Mouse (Mus musculus) layer of hippocampus, adult 18-20 months (tissue): ENCODE measurements around the gene Gfm2. TPM values are rescaled to one million over a fixed set of nuclear protein-coding genes. Genes with fewer than 3 reads are reported as not detected.
"Not testable (repeated sequence)": the region's sequence is repeated elsewhere in the genome, so short reads cannot be mapped to it uniquely, and the experiment has no call there.

Source experiments
- DNase-seq, 2 experiments: peaks; one replicate each; pipeline ENCODE4 v3.0.0; 2022; ENCODE audit warnings: low spot score in 2 of 2
- long read RNA-seq: library from polyadenylated mRNA; stranded (forward); transcript quantifications from one replicate; pipeline ENCODE4 v2.0.0, GENCODE M21; 2021
- total RNA-seq, 2 experiments: library from RNA; stranded (reverse); gene quantifications; 2 replicates each; pipeline ENCODE4 v1.2.3; 2021

The Gfm2 gene
- 10 to 100 TPM; 24.4 to 24.6 TPM for total RNA-seq
- long read RNA-seq, transcript Gfm2-208 (21 exons, 3,157 nt): major isoform, 16 of 33 reads
- long read RNA-seq, partial matches to known transcripts: 4 of 33 reads
- long read RNA-seq, other reads (novel, unspliced or antisense): 11 of 33 reads

DNA sequence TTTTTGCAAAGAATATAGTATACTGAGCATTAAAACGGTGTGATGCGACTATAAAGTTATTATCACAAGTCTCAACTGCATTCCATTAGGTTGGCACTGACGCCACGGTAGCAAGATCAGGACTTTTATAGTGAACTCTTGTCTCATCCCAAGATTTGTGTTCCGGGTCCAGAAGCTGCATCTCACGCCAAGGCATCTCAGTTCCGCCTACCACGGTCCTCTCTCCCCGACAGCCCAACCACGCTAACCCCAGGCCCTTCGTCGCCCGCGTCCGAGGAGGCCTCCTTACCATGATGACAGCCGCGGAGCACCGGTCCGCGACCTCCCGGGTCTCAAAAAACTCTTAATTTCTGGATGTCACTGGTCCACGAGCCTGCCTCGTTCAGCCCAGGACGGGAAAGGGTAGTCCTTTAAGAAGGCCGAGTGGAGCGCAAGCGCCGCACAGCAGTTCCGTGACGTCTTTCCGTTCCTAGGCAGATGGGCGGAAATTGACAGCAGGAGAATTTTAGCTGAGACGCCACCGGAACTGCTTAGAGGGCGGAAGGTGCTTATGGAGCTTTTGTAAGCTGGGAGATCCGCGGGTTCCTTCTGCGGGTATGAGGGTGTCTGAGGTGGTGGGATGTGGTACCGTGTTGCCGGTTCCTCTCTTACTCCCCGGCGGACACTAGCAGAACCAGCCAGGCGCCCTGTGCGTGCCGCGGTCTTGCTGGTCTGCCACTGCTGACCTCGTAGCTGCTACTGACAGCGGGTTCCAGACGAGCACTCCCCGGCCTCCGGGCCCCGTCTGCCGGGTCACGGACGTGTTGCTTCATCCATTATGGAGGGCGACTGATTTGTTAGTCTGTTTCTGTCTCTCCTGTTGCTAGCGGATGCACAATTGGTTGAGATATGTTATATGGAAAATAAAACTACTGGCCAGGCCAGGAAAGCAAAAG is at the start of gene Gfm2, which contains the start of gene Nsa2:
Gfm2 (plus strand) TSS at position 472 of the 935 bp plus-strand sequence.
Nsa2 (minus strand) TSS at position 472 of the 935 bp plus-strand sequence.
- DNase-seq: peak; percentile 91 to 95

DNA sequence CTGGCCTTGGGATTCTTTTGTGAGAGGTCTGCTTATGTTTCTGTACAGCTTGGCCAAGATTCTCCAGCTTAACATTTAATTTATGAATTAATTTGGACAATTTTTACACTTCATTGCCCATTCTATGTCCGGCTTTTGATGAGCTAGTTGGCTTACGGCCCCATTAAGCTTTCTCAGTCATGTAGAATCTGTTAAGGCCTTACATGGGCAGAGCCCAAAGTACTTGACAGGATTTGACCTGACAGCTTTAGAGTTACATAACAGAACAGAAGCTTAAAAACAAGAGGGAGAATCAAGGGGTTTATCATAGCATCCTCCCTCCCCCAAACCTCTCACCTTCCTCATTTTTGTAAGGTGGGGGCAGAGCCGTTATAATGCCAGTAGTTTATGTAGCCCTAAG is 49.6 kb upstream of the Gfm2 start:
- DNase-seq: no peak

DNA sequence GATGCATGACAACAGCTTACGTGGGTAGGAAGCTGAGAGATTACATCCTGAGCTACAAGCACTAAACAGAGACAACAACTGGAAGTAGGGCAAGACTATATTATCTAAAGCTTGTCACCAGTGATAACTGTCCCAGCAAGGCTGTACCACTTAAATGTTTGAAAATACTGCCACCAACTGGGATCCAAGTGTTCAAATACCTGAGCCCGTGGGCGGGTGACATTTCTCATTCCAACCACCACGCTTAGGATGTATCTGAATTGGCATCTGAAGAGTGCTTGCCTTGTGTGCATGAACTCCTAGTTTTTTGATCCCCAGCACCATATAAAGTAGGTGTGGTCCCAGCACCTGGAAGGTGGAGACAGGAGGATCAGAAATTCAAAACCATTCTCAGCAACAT is 42.0 kb upstream of the Gfm2 start:
- peak in 1 of 2 experiments; percentile 27 for DNase-seq

DNA sequence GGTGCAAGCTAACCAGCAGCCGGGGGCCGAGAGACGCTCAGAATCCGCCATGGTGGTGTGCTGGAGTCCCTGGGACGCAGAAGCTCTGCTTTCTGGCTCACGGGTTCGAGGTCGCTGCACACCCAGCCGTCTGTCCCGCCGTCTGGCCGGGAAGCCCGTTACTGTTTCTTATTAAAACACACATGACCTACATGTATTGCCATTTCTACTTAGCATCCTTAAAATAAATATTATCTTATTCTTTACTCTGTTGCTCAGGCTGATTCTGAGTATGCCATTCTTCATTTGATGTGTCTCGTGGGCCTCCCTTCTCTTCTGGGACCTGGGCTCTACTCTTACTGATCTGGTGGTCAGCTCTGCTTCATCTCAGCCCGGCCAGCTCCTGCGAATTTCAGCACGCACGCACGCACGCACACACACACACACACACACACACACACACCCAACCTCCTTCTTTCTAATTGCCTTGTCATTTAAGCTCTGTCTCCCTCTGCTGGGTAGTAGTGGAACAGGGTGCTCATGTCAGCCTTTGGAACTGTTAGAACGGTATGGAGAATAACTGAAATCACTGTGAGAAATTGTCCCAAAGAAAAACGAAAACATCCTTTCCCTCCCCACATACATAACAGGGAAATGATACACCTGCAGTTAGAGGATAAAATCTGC is 38.4 kb upstream of the Gfm2 start, which contains the start of gene Gm6169:
Gm6169 (minus strand) TSS at position 51 of the 666 bp plus-strand sequence.
- DNase-seq: peak; percentile 22 to 83

DNA sequence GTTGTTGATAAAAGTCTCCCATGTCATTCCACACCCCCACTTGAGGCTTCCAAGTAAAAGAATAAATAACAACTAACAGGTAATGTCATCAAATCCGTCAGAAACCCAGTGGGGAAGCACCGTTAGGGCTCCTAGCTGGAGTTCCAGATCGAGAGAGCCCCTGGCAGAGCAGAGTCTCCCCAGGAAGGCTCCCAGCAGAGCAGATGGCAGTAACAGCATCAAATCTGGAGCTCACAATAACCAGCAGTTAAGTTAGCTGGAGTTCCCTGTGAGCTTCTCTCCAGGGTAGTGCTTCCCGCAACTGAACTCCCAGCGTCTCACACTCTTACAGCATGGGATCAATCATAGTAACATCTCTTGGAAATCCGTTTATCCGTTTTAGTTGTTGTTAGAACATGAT is 32.7 kb upstream of the Gfm2 start:
- peak; percentile 25 to 57 for DNase-seq

DNA sequence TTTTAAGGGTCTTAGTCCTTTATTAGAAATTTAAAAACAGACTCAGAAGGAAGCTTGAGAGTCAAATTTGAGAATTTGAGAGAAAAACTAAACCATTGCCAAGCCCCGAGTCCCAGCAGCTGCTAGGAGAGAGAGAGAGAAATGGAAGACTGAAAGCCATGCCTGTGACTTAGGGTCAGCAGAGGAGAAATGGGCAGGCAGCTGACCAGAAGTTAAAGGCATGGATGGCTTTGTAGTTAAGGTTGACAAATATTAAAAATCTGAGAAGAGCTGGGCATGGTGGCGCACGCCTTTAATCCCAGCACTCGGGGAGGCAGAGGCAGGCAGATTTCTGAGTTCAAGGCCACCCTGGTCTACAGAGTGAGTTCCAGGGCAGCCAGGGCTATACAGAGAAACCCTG is 30.0 kb upstream of the Gfm2 start:
- not testable (repeated sequence) for DNase-seq

DNA sequence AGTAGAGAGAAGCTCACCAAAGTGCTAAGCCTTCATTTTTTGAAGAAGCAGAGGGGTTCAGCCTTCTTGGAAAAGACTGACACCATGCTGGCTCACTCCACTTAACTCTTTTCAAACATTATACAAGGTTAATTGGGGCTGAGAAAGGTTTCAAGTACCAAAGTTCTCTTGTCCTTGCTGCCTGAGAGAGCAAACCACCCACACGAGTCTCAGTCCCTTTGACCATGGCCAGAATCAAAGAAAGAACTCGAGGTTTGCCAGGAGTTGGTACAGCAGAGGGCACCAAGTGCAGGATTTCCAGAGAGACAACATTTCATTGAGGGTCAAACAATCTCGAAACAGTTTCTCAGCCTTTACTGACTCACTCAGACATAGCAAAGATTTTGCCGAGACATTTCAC is 28.7 kb upstream of the Gfm2 start:
- no peak for DNase-seq

DNA sequence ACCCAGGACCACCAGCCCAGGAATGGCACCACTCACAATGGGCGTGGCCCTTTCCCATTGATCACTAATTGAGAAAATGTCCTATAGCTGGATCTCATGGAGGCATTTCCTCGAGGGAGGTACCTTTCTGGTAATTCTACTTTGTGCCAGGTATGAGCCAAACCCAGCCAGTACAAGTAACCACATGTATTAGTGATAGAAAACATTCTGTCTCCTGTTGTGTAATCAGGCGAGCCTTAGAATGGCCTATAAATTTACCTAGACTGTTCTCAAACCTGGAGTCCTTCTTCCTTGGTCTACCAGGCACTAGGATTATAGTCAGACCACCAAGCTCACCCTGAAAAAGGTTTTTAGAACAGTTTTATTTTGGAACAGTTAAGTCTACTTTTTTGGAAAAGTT is 16.4 kb upstream of the Gfm2 start:
- no peak for DNase-seq

DNA sequence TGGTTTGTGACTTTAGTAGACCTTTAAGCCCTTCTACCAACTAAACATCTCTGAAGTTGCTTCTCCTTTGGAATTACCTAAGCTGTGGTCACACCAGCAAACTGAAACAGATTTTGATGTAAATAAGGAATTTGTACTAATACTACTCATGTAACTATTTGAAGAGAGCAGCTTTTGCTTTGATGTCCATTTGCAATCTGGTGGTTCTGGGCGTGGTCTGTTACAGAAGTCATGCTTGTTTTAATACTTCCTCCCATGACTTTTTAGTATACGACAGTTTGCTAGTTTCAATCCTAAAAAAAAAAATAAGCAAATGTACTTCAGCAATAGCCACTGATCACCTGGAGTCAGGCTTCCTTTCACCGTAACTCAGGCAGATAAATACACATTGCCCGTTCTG is 8.1 kb upstream of the Gfm2 start:
- not testable (repeated sequence) for DNase-seq

DNA sequence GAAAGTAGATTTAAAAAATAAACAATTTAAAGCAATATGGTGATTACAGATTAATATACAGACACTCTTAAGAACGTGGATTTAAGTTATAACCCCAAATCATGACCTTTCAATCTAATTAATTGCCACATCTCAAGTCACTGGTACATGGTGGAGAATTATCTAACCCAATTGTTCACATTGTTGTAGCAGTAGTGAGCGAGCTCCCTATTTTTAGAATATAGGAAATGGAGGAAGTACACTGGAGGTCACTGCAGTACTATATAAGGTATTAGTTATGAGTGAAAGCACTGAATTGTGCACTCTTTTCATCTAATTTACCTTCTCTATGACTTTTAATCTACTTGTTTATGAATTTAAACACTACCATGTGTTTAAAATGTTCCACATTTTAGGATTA is 7.3 kb upstream of the Gfm2 start:
- DNase-seq: not testable (repeated sequence)

DNA sequence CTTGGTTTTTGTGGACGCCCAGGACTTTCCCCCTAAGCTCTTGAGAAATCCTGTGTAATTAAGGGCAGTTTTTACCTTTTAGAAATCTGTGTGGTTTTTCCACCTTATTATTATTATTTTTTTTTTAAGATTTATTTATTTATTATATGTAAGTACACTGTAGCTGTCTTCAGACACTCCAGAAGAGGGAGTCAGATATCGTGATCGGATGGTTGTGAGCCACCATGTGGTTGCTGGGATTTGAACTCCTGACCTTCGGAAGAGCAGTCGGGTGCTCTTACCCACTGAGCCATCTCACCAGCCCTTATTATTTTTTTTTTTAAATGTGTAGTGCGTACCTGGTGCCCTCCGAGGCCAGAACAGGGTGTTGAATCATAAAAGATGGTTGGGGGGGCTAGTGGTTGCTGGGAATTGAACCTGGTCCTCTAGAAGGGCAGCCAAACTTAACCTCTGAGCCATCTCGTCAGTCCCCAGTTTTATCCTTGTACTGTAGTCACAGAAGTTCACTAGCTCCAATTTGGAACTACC is 731 bp downstream of the Gfm2 start:
- not testable (repeated sequence) for DNase-seq

DNA sequence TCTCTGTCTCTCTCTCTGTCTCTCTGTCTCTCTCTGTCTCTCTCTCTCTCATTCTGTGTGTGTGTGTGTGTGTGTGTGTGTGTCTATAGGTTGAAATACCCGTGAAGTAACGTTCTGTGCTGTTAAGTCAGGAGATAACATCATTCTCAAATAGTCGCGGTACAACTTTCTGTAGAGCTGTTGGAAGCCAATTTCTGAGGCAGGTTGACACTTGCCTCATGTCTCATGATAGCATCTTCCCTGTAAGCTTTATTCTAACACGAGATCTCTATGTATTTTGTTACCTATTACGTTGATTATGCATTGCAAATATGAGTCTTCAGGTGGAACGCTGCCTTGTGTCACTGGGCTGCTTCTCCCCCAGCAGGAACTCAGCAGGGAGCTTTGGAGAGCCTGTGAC is 4.6 kb downstream of the Gfm2 start:
- no peak for DNase-seq

DNA sequence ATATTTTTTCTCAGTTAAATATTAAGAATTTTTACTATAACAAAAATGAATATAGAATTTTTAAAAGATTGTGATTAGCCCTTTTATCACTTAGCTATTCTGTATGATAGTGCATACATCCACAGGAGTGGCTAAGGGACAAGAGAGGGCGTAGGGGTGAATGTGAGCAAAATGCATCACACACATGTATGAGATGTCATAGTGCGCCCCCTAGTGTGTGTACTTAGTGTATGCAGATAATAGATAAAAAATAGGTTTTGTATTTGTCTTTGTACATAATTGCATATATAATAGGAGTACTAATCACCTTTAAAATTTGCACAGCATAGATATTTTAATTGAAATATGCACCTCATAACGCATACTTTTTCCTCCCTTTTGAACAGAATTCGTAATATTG is 8.1 kb downstream of the Gfm2 start:
- peak in 1 of 2 experiments; percentile 29 for DNase-seq

DNA sequence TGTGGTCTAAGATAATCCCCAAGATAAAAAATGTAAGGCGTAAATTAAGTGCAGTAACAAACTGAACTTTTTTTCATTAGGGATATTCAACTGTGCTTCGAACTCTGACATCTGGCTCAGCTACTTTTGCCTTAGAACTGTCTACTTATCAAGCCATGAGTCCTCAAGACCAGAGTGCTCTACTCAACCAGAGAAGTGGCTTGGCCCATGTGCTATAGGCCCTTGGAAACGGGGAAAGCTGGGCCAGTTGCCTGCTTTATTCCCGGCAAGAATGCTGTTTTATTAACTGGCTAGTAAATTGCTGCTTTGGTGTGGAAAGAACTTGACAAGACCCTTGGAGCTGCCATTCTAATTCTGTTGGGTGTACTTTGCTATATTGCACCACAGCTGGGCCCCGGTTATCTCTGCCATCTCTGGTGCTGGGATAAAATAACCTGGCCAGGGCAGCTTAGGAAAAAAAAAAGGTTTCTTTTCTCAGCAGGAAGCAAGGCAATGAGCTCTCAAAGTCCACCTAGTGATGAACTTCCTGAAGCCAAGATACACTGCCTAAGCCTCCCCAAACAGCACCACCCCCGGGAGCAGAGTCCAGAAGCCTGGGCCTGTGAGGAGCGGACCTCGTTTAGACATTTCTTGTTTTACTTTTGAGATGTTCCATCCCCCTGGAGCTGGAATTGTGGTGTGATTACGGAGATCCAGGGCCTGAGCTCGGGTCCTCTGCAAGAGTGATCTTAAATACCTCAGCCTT is 38.0 kb downstream of the Gfm2 start:
- no peak for DNase-seq

DNA sequence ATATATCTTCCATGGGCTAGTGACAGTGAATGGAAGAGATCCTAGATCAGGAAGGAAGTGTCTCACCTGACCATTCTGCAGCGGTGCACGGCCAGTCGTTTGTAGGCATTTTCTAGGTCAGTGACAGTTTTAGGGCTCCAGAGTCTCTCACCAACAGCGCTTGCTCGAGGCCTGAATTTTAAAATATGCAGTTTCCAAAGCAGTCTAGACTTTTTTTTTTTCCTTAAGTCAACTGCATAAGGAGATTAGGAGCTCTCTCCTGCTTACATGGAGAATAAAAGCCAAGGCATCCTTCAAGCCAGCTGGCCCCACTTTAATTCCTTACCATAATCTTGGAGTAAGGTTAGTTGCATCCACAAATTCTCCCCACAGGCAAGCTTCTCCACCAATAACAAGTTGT is 39.0 kb downstream of the Gfm2 start:
- no peak for DNase-seq

DNA sequence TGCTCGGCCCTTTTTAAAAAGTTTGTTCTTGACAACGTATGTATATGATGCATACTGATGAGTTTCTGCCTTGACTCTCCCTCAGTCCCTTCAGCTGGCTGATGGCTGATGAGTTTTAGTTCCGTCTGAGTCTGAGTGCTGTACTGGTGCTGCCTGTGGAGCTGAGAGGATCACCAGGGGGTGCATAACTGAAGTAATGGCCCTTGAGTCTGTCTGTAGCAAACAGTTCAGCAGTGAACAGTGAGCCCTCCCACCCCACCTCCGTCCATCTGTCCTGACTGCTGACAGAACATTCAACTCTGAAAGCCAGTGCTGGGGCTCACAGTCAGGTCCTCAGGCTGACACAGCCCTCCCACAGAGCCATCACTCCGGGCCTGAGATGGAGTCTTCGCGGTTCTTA is 41.2 kb downstream of the Gfm2 start:
- no peak for DNase-seq

DNA sequence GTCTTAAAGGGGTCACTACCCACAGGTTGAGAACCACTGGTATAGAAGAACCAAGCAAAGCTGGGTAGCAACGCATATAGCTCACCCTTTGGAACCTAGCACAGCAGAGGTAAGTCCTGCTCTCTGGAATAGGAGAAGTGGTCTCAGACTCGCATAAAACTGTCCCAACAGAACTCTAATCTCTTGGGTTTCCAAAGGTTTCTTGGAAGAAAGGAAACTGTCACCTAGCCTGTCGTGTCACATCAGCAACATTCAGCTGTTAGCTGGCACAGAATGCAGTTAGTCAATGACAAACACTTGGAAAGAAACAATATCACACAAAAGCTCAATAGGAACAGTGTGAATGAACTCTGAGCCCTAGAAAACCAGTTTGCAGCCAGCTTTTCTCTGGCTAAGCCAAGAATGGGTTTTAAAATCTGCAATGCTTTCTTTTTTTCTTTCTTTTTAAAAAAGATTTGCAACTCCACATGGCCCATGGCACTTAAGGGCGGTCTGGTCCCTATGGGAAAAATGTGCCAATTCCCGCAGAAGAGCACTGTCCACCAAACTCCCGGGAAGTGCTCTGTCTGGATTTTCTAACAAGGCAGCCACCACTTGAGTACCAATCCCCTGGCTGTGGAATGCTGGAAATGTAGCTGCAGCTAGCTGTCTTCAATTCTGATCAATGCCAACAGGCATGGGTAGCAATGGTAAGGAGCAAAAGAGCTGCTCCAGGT is 42.5 kb downstream of the Gfm2 start:
- DNase-seq: no peak

DNA sequence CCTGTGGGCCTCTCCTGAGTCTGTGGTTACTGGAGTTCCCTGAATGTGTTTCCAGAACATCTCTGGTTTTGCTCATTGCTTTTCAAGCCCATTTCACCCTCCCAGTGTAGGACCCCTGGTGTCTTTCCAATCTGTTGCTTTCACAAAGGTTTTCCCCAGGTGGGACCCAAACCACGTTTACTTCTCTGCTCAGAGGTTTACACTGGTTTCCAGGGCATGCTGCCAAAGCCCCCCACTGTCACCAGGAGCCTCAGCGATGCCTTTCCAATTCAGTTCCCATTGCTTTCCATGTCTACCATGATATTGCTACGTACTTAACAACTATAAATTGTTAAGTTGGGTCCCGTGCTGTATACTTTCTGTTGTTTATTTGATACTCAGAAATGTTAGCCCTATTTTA is 45.1 kb downstream of the Gfm2 start:
- DNase-seq: no peak

DNA sequence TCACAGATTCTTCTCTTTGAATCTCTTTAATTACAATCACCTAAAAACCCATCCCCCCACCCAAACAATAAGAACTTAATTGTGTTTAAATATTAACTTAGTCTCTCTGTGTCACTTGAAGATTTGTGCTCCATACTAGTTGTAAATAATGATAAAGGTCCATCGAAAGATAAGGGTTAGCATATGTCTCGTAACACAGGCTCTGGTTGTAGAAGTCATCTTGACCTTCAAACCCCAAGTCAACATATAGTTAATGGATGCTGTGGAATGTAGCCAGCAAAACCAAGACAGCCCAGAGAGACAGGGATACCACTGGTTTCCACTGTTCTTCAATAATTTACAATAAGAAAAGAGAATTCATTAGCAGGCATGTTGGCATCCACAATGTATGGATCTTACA is 46.4 kb downstream of the Gfm2 start:
- no peak for DNase-seq

DNA sequence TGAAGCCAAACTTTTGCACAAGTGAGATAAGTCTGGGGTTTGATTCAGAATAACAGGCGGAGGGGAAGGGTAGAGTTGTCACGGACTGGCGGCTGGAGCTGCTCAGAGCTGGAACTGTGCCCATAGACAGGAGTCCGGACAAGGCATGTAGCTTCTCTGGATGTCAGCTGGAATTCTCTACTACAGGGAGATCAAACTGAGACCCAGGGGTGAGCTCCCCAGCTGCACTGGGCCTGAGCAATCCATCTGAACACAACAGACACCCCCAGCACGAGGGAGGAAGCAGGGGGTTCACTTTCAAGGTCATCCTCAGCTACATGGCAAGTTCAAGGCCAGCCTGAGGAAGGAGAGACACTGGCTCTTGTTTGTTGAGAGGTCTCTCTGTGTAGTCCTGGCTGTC is 46.9 kb downstream of the Gfm2 start:
- no peak for DNase-seq
